Mouse (Mus musculus) urinary bladder, postnatal 25 days (tissue): ENCODE results near the gene Il6st.

Experiments used
- DNase-seq: peaks from one replicate; pipeline ENCODE4 v3.0.0; 2022; ENCODE audit warnings: low spot score

The Il6st gene

GRCm38 (mm10) chr13:112483015-112483414, 19.1 kb downstream of the Il6st start:
- no peak for DNase-seq

- no peak for DNase-seq
Measured at GRCm38 (mm10) chr13:112486236-112486635, 22.4 kb downstream of the Il6st start.

GRCm38 (mm10) chr13:112486676-112487075, 22.8 kb downstream of the Il6st start:
- no peak for DNase-seq

GRCm38 (mm10) chr13:112490036-112490435, 26.2 kb downstream of the Il6st start:
- DNase-seq: no peak

- DNase-seq: no peak
Measured at GRCm38 (mm10) chr13:112491636-112492284, 27.9 kb downstream of the Il6st start.

- no peak for DNase-seq
Measured at GRCm38 (mm10) chr13:112492285-112492678, 28.4 kb downstream of the Il6st start.

GRCm38 (mm10) chr13:112494590-112494989, 30.7 kb downstream of the Il6st start:
- DNase-seq: no peak

- no peak for DNase-seq
Measured at GRCm38 (mm10) chr13:112500027-112500426, 36.2 kb downstream of the Il6st start.

GRCm38 (mm10) chr13:112500466-112500865, 36.6 kb downstream of the Il6st start:
- no peak for DNase-seq

GRCm38 (mm10) chr13:112503846-112504245, 40.0 kb downstream of the Il6st start:
- no peak for DNase-seq

GRCm38 (mm10) chr13:112505436-112505835, 41.6 kb downstream of the Il6st start:
- DNase-seq: no peak

GRCm38 (mm10) chr13:112506766-112507165, 42.9 kb downstream of the Il6st start:
- DNase-seq: no peak

GRCm38 (mm10) chr13:112507691-112508090, 43.8 kb downstream of the Il6st start:
- DNase-seq: no peak

GRCm38 (mm10) chr13:112508487-112508886, 44.6 kb downstream of the Il6st start:
- DNase-seq: no peak

GRCm38 (mm10) chr13:112509465-112509864, 45.6 kb downstream of the Il6st start:
- DNase-seq: peak; percentile 58

GRCm38 (mm10) chr13:112510437-112511212, 46.8 kb downstream of the Il6st start:
- DNase-seq: no peak

GRCm38 (mm10) chr13:112511261-112511660, 47.4 kb downstream of the Il6st start:
- DNase-seq: no peak

- no peak for DNase-seq
Measured at GRCm38 (mm10) chr13:112511810-112512209, 47.9 kb downstream of the Il6st start.

- DNase-seq: no peak
Measured at GRCm38 (mm10) chr13:112512824-112513223, 49.0 kb downstream of the Il6st start.

- DNase-seq: no peak
Measured at GRCm38 (mm10) chr13:112514546-112514945, 50.7 kb downstream of the Il6st start.

- DNase-seq: no peak
Measured at GRCm38 (mm10) chr13:112522261-112522660, 58.4 kb downstream of the Il6st start.

GRCm38 (mm10) chr13:112522896-112523295, 59.0 kb downstream of the Il6st start:
- no peak for DNase-seq

GRCm38 (mm10) chr13:112523346-112523970, 59.6 kb downstream of the Il6st start:
- DNase-seq: no peak
